Mouse (Mus musculus) effector memory CD4-positive, alpha-beta T cell, adult 7 months (primary cell): Measurements from ENCODE around the gene Txndc5. TPM values are rescaled to one million over a fixed set of nuclear protein-coding genes. Genes with fewer than 3 reads are reported as not detected.

Experiments used
- polyA plus RNA-seq: library from polyadenylated mRNA; unstranded; fragments of 100-300 nt; shearing (Covaris generic); gene quantifications from one replicate; pipeline ENCODE4 v1.2.1, GENCODE M21; 2017

The Txndc5 gene
- 60.3 TPM for polyA plus RNA-seq

GRCm38 (mm10) chr13:38528687-38529294, at the start of gene Txndc5:
Gene Txndc5 (minus strand): TSS chr13:38528824.

Other genes with a start within 250 kb of the Txndc5 start
- not detected for gene Bmp6, start 183.7 kb downstream of the Txndc5 start, polyA plus RNA-seq
- 4.1 TPM for gene Bloc1s5, start 106.3 kb upstream of the Txndc5 start, polyA plus RNA-seq
- 40.2 TPM for gene Eef1e1, start 130.2 kb upstream of the Txndc5 start, polyA plus RNA-seq